Mouse (Mus musculus) hindbrain, embryonic 11.5 days (tissue): ENCODE measurements around the gene H60b. TPM values are rescaled to one million over a fixed set of nuclear protein-coding genes. Genes with fewer than 3 reads are reported as not detected.
"Not testable (repeated sequence)": the region's sequence is repeated elsewhere in the genome, so short reads cannot be mapped to it uniquely, and the experiment has no call there.

Source experiments
- ATAC-seq: fragments of 200-750 bp; cut with Nextera tagmentation; 2 replicates; pipeline ENCODE4 v1.8.0; 2017; ENCODE audit warnings: mild to moderate bottlenecking, moderate TSS enrichment, moderate library complexity; ENCODE audit not compliant: low FRiP score
- DNase-seq: peaks from one replicate; pipeline ENCODE4 v3.0.0-alpha.2; 2015; ENCODE audit warnings: low spot score
- H3K27ac ChIP-seq: fragments of 300-500 bp; sonication (generic); 2 replicates; pipeline ENCODE4 v1.5.1; 2014; ENCODE audit warnings: mild to moderate bottlenecking, low read depth, low read length
- H3K27me3 ChIP-seq: fragments of 300-500 bp; sonication (generic); 2 replicates; pipeline ENCODE4 v1.6.1; 2014; ENCODE audit warnings: mild to moderate bottlenecking, low read length, moderate library complexity, mixed read lengths; ENCODE audit not compliant: control insufficient read depth, insufficient read depth
- H3K36me3 ChIP-seq: fragments of 300-500 bp; sonication (generic); 2 replicates; pipeline ENCODE4 v1.6.1; 2014; ENCODE audit warnings: mild to moderate bottlenecking, low read length, moderate library complexity, mixed read lengths; ENCODE audit not compliant: control insufficient read depth, insufficient read depth
- H3K4me1 ChIP-seq: fragments of 300-500 bp; sonication (generic); replicated peaks from 2 replicates; pipeline ENCODE4 v1.6.1; 2014; ENCODE audit warnings: low read length, mixed read lengths; ENCODE audit not compliant: control insufficient read depth, insufficient read depth
- H3K4me2 ChIP-seq: fragments of 300-500 bp; sonication (generic); replicated peaks from 2 replicates; pipeline ENCODE4 v1.6.1; 2014; ENCODE audit warnings: mild to moderate bottlenecking, low read depth, low read length
- H3K4me3 ChIP-seq: fragments of 300-500 bp; sonication (generic); 2 replicates; pipeline ENCODE4 v1.5.1; 2014; ENCODE audit warnings: low read depth, low read length
- H3K9ac ChIP-seq: fragments of 300-500 bp; sonication (generic); 2 replicates; pipeline ENCODE4 v1.6.1; 2014; ENCODE audit warnings: low read depth, low read length
- H3K9me3 ChIP-seq: fragments of 300-500 bp; sonication (generic); 2 replicates; pipeline ENCODE4 v1.6.1; 2016; ENCODE audit warnings: low read length; ENCODE audit not compliant: control insufficient read depth
- WGBS: fragments of 180-500 bp; shearing (Covaris S2); extraction: QIAGEN DNeasy Blood & Tissue Kit; methylation state at CpG from one replicate; pipeline ENCODE4 v1.1.7; 2014; 5-methylcytosine and 5-hydroxymethylcytosine counted together
- polyA plus RNA-seq: library from polyadenylated mRNA; unstranded; fragments of >200 nt; fragmentation: Nextera tagmentation; extraction: Ambion mirVana; gene quantifications from 2 replicates; pipeline ENCODE4 v1.2.1, GENCODE M21; 2014

Gene H60b
- polyA plus RNA-seq, 1 experiment from 2014 or later: 2.9 TPM

DNA sequence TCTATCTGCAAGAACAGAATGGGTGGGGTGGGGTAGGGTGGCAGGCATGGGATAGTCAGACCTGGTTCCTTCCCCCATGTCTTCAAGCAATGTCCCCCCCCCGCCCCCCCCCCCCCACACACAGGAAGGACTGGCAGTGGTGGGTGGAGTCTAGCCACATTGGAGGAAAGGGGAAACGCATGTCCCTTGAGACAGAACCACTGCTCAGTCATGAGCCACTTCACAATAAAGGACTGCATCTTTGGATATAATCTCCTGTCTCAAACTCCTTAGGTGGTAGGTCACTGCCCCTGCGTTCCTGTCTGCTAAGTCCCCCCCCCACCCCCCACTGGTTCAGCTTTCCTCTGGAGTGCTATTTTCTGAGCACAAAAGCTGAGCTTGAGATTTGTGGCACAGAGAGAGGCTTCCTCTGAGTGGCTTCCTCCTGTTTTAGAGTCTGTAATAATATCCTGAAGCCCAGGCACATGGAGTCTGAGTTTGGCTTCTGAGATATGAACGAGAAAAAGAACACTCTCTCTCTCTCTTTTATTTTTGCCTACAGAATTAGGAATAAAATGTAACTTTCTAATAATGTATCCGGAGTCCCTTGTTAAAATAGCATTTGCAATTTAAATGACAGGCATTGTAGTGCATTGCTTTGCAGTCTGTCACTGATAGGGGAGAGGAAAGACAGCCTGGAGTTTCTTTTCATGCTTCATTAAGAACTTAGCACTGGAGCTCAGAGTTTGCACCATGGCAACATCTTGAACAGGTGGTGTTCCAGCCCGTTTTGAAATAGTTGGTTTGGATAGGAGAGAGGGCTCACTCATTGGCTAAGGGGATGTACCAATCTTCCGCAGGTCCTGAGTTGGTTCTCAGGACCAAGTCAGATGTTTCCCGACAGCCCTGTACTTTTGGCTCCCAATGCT, 112.7 kb downstream of the H60b start:
- H3K4me1 ChIP-seq, H3K9me3 ChIP-seq, H3K9ac ChIP-seq, H3K4me3 ChIP-seq, H3K27me3 ChIP-seq, H3K4me2 ChIP-seq, H3K36me3 ChIP-seq: not testable (repeated sequence)
- DNase-seq: peak; percentile 9
- peak overlapping the region; percentile 58 for H3K27ac ChIP-seq
- WGBS: 17% methylated on average over 7 of the region's 8 CpGs
- peak; percentile 78 for ATAC-seq

DNA sequence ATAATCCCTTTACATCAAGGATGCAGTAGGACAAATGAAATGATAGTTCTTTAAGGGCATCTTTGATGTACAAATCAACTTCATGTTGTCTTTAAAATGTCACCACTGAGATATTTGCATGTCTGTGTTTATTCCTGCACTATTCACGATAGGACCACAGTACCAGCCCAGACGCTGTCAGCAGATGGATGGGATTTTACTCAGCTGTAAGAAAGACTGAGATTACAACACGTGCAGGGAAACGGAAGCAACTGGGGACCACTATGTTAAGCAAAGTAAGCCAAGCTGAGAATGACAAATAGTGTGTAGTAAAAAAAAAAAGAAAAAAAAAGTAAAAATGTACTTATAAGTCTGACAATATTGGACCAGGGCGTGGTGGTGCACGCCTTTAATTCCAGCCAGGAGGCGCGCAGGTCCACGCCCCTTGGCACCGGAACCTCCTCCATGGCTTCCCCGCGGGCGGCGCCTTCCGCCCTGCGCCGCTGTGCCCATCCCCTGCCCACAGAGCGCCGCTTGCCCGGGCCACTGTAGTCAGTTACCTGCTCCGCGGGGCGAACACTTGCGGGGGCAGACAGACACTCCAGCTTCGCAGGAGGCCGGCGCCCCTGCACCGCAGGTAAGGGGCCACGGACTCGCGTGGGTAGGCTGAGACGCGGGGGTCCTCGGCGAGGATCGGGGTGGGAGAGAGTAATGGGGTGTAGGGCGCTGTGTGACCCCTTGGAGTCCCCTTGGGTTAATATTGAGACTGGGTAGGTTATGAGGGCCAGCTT, 114.7 kb downstream of the H60b start:
- not testable (repeated sequence) for H3K27ac ChIP-seq, H3K27me3 ChIP-seq, H3K36me3 ChIP-seq, H3K9me3 ChIP-seq, H3K4me1 ChIP-seq
- ATAC-seq (peak; percentile 36; the same call in 1 of the 2 replicates), DNase-seq (peak; percentile 49)
- peak overlapping the region; percentile 48 for H3K4me3 ChIP-seq
- H3K4me2 ChIP-seq: peak overlapping the region; percentile 93
- peak overlapping the region; percentile 47 for H3K9ac ChIP-seq
- 3% methylated on average over 31 of the region's 37 CpGs for WGBS

DNA sequence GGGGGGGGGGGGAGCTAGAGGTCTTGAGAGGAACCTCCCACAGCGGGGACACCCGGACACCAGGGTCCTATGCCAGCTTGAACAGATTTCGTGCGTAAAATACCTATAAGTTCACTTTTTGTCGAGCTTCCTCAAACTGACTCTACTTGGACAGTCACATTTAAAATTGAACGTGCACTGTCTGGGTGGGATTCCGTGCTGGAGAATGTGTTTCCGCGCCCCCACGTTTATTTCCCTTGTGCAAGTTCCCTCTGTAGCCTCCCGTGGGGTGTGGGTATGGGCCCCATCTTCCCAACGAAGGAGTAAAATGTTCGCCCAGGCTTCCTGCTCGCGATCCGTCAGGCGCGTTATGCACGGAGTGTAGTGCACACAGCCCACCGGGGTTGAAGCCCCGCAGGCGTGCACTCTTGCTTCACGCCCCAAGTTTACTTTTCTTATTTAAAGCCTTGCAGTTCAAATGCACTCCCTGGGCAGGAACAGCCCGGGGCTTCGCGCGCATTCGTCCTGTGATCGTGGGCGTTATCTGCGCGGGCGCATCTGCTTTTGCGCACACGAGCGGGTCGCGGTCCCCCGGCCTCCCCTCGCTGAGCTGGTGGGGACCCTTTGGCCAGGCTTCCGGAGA, 115.4 kb downstream of the H60b start:
- 1% methylated on average over 41 of the region's 41 CpGs for WGBS
- ATAC-seq (no peak), DNase-seq (peak; percentile 57)
- H3K4me2 ChIP-seq: peak overlapping the region; percentile 93
- H3K9me3 ChIP-seq: no peaks in the 10 kb centered on the region
- H3K27me3 ChIP-seq: peaks cover 2% of the 10 kb centered on the region; the same call in 1 of the 2 replicates
- peak overlapping the region; percentile 47; the same call in 1 of the 2 replicates for H3K9ac ChIP-seq
- no peak overlapping the region for H3K27ac ChIP-seq
- no peaks in the 10 kb centered on the region for H3K36me3 ChIP-seq
- no peaks in the 10 kb centered on the region for H3K4me1 ChIP-seq
- H3K4me3 ChIP-seq: peak overlapping the region; percentile 48

DNA sequence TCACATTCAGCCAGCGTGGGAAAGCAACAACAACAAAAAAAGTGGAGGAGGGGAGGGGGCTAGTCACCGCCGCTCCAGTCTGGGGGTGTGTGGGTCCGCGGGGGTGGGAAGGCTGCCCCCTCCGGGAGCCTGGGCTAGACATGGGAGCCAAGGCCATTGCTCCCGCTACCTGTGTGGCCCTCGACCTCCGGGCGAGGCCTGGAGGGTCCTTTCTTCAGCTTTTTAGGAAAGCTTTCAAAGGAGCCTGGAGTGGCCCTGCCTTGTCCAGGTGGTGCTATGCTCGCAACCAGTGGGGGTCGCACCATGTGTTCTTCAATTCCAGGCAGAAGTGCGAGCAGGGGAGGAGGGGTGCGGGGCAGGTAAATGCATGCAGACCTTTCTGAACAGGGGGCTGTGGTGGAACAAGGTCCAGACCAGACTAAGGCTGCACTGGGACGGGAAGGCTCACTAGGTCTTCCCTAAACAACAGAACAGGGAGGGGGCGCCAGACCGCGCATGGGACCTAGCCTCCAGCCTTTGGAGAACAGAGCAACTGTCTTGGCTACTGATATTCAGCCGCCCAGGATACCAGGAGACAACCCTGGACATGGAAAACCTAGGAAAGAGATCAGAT, 116.2 kb downstream of the H60b start:
- peak overlapping the region; percentile 48; the same call in 1 of the 2 replicates for H3K4me3 ChIP-seq
- H3K27ac ChIP-seq: no peak overlapping the region
- DNase-seq: peak; percentile 25
- peaks cover 2% of the 10 kb centered on the region; the same call in 1 of the 2 replicates for H3K27me3 ChIP-seq
- H3K4me1 ChIP-seq: no peaks in the 10 kb centered on the region
- 3% methylated on average over 19 of the region's 19 CpGs for WGBS
- H3K9ac ChIP-seq: no peak overlapping the region; the same call in 1 of the 2 replicates
- no peaks in the 10 kb centered on the region for H3K9me3 ChIP-seq
- peak overlapping the region; percentile 93 for H3K4me2 ChIP-seq
- no peak for ATAC-seq
- no peaks in the 10 kb centered on the region for H3K36me3 ChIP-seq

DNA sequence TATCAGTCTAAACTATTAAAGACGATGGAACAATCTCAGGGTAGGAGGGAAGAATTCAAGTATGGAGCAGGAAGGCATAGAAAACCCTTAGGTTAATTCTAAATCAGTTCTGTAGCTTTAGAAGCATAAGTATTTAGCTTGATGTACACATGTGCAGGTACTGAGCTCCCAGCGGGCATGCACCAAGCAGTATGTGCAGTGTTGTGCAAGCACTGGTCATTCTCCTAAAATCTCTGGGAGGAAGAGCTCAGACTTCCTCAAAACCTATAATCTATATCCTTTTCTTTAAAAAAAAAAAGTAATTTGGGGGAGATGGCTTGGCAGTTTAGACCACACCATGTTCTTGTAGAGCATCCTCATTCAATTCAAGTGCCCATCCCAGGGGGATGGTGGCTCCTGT, 120.1 kb downstream of the H60b start:
- ATAC-seq, H3K27me3 ChIP-seq, H3K4me3 ChIP-seq, H3K36me3 ChIP-seq, H3K9ac ChIP-seq, H3K4me1 ChIP-seq, DNase-seq, H3K9me3 ChIP-seq, H3K4me2 ChIP-seq, H3K27ac ChIP-seq: not testable (repeated sequence)
- WGBS: 87% methylated on average over 2 of the region's 2 CpGs

DNA sequence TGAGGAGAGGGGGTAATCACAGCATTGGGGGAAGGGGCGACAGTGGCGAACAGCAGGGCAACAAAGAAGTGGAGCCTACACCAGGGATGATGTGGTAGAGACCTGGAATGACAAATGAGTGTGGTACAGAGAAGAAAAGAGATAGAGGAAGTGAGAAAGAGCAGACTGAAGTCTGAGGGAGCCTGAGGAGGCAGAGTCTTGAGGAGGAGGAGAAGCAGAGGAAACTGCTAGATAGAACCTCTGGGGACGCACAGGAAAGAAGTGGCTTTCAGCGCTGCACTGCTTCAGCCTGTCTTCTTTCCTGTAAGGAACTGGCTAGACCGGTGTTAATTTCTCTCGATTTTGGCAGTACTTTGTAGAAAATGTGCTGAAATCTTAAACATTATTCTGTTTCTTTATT, 124.4 kb downstream of the H60b start:
- Histone ChIP-seq H3K36me3 (no peaks in the 10 kb centered on the region), H3K27me3 (no peaks in the 10 kb centered on the region), H3K4me3 (no peak overlapping the region), H3K4me2 (no peak overlapping the region), H3K27ac (no peak overlapping the region), H3K9ac (no peak overlapping the region), H3K4me1 (no peaks in the 10 kb centered on the region), H3K9me3 (no peaks in the 10 kb centered on the region)
- DNase-seq (no peak), ATAC-seq (no peak)
- WGBS: 49% methylated on average over 6 of the region's 6 CpGs

DNA sequence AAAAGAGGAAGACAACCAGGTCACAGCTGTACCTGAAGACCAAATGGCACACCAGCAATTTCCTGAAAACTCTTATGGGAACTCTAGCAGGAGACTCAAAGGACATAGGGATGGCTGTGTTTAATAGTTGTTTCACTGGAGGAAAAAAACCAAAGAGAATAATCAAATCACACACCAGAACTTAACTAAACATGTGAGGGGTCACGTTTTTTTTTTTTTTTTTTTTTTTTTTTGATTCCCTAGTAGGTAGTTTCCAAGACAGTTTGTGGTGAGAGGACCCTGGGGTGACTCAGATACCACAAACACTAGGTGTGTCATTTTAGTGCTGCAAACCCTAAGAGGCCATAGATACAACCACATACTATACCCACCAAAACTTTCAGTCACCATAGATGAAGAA, 137.3 kb downstream of the H60b start:
- DNase-seq (no peak), ATAC-seq (no peak)
- no peaks in the 10 kb centered on the region for H3K4me1 ChIP-seq
- H3K36me3 ChIP-seq: no peaks in the 10 kb centered on the region
- H3K4me2 ChIP-seq: no peak overlapping the region
- 29% methylated on average over 1 of the region's 1 CpGs for WGBS
- no peaks in the 10 kb centered on the region for H3K9me3 ChIP-seq
- H3K27me3 ChIP-seq: no peaks in the 10 kb centered on the region
- H3K9ac ChIP-seq: no peak overlapping the region
- H3K27ac ChIP-seq: no peak overlapping the region
- H3K4me3 ChIP-seq: no peak overlapping the region

DNA sequence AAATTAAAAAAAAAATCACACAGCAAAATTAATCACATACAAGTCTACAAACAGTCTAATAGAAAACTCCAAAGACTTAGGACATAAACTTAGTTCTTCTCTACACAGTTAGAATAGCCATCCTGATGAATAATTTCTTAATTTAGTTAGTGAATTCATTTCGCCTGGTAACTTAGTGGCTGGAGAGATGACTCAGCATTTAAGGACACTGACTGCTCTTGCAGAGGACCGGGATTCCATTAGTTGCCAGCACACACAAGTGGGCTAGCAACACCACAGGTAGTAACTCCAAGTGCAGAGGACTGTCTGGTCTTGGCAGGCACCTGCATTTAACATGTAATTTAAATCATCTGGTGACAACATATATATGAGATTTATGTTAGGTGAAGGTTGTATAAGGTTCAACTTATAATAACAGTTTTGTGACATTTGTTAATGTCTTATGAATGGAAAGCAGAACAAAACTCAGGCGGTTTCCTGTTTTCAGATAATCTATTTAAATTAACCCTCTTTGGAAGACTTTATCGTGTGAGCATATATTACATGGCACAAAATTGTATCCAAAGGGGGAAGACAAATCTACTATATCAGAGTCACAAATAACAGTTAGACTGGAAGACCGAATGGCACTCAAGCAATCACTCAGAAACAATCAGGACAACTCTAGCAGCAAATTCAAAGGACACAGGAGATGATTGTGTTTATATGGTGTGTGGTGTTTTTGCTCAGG, 138.8 kb downstream of the H60b start:
- H3K27me3 ChIP-seq: no peaks in the 10 kb centered on the region
- no peak overlapping the region for H3K9ac ChIP-seq
- DNase-seq: no peak
- H3K4me3 ChIP-seq: no peak overlapping the region
- no peak overlapping the region for H3K27ac ChIP-seq
- no peak for ATAC-seq
- no peaks in the 10 kb centered on the region for H3K4me1 ChIP-seq
- no peaks in the 10 kb centered on the region for H3K36me3 ChIP-seq
- WGBS: 89% methylated on average over 5 of the region's 5 CpGs
- no peaks in the 10 kb centered on the region for H3K9me3 ChIP-seq
- no peak overlapping the region for H3K4me2 ChIP-seq
